Mouse (Mus musculus) right cerebral cortex, postnatal 36 days (tissue): ENCODE measurements around the gene Otx1.

Source experiments
- DNase-seq, 2 experiments: peaks; one replicate each; pipeline ENCODE4 v3.0.0; 2022; ENCODE audit warnings: low spot score in 2 of 2, mixed read lengths in 1 of 2

The Otx1 gene

GRCm38 (mm10) chr11:21999396-22000315 lies 3.0 kb downstream of the Otx1 start:
- no peak for DNase-seq

DNA sequence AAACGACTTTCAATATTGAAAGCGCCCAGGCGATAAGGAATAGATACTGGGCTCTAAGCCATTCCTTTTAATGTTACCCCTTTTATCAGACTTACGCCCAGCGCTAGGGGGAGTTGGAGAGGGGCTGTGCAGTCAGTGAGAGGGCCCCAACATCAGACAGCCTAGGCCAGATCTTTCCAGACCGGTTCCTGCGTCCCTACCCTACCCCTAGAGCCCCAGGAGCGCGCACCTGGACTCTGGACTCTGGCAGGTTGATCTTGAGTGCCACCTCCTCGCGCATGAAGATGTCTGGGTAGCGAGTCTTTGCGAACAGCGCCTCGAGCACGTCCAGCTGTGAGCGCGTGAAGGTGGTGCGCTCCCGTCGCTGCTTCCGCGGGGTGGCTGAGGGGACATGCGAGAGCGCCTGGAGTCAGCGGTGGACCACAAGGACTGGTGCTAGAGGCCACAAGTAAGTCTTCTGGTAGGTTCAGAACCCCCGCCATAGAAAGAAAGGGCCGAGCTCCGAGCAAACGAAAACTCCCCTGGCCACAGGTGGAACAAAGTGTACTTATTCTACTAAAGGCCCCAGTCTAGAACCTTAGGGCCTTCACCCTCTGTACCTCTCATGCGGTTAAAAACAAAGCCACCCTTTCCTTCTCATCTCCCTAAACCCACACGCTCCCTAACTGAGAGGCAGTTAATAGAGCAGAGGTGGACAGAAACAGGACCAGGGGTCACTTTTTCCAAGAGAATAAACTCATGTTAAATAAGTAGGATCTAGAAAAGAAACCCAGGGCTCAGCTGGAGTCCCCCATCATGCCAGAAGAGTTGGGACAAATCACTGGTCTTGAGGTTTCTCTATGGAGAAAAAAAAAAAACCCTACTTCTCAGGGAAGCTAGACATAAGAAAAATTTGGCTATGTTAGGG lies 4.3 kb downstream of the Otx1 start:
- DNase-seq: no peak

GRCm38 (mm10) chr11:21997561-21998140 lies 5.0 kb downstream of the Otx1 start:
- no peak for DNase-seq

DNA sequence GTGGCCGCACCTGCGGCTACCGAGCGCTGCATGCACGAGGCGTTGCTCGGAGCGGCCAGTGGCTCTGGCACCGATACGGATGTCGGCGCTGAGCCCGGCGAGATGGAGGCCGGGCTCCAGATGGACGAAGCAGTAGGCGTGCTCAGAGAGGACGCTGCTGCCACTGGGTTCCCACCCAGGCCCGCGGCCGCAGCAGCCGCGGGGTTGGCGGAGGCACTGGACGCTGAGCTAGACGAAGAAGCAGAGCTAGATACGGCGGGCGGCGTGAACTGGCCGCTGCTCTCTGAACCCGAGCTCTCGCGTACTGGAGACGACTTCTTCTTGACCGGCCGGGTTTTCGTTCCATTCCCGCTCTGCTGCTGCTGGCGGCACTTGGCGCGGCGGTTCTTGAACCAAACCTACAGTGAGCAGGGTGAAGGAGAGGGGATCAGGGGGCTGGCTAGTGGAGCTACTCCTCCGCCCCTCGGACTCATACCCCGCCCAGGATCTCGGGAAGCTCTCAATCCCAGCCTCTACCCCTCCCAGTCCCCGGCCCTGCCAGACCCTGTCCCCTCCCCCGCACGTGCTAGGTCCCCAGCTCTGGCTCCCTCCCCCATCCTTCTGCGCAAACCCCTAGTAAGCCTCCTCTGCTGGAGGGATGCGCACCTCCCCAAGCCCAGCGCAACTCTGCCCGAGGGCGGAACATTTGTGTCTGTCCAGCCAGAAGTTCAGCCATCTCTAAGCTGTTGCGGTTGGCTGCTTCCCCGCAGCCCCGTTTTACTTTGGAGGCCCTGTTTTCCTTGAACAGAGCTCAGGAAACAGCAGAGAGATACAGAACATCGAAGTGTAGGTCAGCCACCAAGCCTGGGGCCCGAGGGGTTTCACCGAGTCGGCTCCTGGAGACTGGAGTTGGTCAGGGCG lies 5.8 kb downstream of the Otx1 start:
- peak in 1 of 2 experiments; percentile 14 for DNase-seq

GRCm38 (mm10) chr11:21996325-21996647 lies 6.4 kb downstream of the Otx1 start:
- no peak for DNase-seq

GRCm38 (mm10) chr11:21995534-21996324 lies 7.0 kb downstream of the Otx1 start:
- no peak for DNase-seq

- no peak for DNase-seq
These were observed 8.0 kb downstream of the Otx1 start for GRCm38 (mm10) chr11:21994377-21995370.

GRCm38 (mm10) chr11:21993597-21994376 lies 8.9 kb downstream of the Otx1 start:
- DNase-seq: no peak

- DNase-seq: no peak
These were observed 9.7 kb downstream of the Otx1 start for GRCm38 (mm10) chr11:21992761-21993596.

DNA sequence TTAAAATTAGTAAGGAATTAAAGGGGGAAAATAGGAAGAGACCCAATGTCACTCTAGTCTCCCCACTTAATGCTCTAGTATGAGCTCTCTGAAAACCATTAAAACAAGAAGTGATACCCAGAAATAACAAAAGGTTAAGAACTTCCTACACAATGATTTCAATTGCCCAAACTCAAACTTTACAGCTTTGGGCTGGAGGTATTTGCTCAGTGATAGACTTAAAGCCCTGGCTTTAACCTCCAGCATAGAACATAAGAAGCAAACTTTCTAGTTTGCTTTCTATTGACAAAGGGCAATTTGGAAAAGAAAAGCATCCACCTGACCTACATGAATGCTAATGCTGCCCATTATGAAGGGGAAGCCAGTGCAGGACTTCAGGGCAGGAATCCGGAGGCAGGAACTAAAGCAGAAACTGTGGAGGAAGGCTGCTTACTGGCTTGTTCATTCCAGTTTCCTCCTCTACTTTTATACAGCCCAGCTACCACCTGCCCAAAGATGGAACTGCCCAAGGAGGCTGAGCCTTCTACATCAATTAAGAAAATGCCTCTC lies 14.2 kb downstream of the Otx1 start:
- no peak for DNase-seq

DNA sequence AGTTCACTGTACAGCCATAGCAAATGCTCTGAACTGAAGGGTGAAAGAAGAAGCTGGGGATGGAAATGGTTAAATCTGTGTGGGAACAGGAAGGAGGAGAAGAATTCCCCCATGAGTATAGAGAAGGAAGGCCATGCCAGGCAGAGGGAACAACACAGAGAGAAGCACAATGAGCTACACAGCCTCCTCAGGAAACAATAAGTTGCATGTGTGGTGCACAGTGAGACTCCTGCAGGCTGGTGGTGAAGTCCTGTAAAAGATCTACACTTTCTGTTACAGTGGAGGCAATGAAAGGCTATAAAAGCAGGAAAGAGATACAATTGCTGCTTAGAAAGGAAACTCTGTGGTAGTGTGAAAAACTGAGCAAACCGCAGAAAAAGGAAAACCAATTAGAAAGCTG lies 17.6 kb downstream of the Otx1 start:
- no peak for DNase-seq

DNA sequence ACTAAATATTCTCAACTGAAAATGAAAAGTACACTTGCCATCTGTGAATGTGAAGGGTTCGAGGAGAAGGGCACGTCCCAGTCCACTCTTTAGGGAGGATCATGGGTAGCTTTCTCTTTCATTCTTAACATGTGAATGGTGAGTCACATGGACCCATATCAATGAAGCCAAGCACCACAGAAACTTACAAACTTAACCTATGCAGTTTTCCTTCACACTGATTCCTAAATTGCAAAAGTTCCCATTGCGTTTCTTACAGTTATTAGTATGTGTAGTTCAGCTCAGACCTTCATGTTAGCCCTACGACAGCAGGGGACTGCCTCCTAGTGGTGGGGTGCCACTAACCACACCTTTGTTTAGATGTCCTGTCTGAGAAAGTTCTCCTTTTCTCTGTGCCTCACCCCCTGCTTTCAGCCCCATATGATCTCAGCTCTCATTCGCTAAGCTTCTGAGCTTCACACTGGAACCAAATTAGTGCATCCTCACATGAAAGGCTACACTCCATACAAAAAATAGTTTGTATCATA lies 28.6 kb downstream of the Otx1 start:
- DNase-seq: no peak

DNA sequence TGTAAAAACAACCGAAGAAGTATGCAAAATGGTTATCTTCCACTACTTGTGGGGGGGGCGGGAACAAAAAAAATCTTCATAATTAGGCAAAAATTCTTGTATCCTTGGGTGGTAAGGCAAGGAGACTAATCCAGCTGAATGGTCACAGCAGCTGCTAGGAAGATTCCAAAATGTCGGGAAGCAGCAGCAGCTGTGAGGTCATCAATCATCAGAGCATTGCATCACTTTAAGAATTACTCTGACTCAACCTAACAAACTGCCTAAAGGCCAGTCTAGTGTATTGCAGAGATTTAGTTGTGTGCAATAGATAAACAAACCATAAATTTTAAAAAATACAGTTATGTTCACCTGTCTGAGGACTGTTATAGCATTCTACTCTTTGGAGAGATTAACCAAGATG lies 29.1 kb downstream of the Otx1 start:
- DNase-seq: no peak

- no peak for DNase-seq
These were observed 33.8 kb downstream of the Otx1 start for GRCm38 (mm10) chr11:21968922-21969321.

GRCm38 (mm10) chr11:21955167-21955566 lies 47.5 kb downstream of the Otx1 start:
- no peak for DNase-seq

GRCm38 (mm10) chr11:21951657-21952237 lies 51.0 kb downstream of the Otx1 start:
- DNase-seq: no peak

DNA sequence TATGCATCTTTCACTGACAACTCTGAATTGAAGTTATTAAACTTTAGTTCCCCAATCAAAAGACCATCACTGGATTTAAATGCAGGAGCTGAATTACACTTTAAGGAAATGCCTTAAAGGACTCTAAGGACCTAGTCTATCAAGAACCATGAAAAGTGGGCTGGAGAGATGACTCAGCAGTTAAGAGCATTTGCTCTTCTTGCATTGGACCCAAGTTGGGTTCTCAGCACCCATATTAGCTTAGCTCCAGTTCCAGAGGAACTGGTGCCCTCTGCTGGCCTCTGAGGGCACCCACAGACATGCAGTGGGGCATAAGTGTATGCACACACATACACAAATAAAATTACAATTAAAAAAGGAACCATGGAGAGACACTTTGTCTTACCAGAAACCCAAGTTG lies 52.6 kb downstream of the Otx1 start:
- DNase-seq: no peak
